Mouse (Mus musculus) myocyte (in vitro differentiated cells): ENCODE results near the gene Synpo2l. TPM values are rescaled to one million over a fixed set of nuclear protein-coding genes. Genes with fewer than 3 reads are reported as not detected.
A peak's percentile ranks its signal among the peaks of the same experiment; 100 is the strongest.

ENCODE experiments used
- H3K27me3 ChIP-seq: one replicate; pipeline ENCODE4 v1.6.1; 2011; ENCODE audit not compliant: control insufficient read depth, insufficient read depth, insufficient read length
- H3K36me3 ChIP-seq: one replicate; pipeline ENCODE4 v1.6.1; 2011; ENCODE audit not compliant: control insufficient read depth, insufficient read depth
- H3K4me2 ChIP-seq: one replicate; pipeline ENCODE4 v1.6.1; 2011; ENCODE audit warnings: low read depth, control low read depth
- H3K4me3 ChIP-seq: one replicate; pipeline ENCODE4 v1.5.1; 2011; ENCODE audit warnings: mild to moderate bottlenecking, control low read depth, moderate library complexity
- H3K79me2 ChIP-seq: one replicate; pipeline ENCODE4 v1.6.1; 2011; ENCODE audit not compliant: control insufficient read depth, insufficient read depth
- H3ac ChIP-seq: one replicate; pipeline ENCODE4 v1.6.1; 2011; ENCODE audit not compliant: control insufficient read depth, insufficient read length
- CEBPB ChIP-seq: IDR thresholded peaks from 2 replicates; pipeline ENCODE4 v1.6.1; 2011; ENCODE audit warnings: mild to moderate bottlenecking, moderate library complexity; ENCODE audit not compliant: poor library complexity, insufficient read depth, severe bottlenecking
- E2F4 ChIP-seq: IDR thresholded peaks from one replicate; pipeline ENCODE4 v1.6.1; 2011; ENCODE audit warnings: mild to moderate bottlenecking, control low read depth, moderate library complexity; ENCODE audit not compliant: insufficient read depth
- MAX ChIP-seq: IDR thresholded peaks from one replicate; pipeline ENCODE4 v1.6.1; 2011; ENCODE audit warnings: low read depth, mild to moderate bottlenecking, control low read depth
- MYOD1 ChIP-seq, 3 experiments: IDR thresholded peaks; one replicate each; pipeline ENCODE4 v1.6.1; 2011; ENCODE audit warnings: control low read depth in 2 of 3, low read depth in 2 of 3, mild to moderate bottlenecking in 2 of 3, moderate library complexity in 1 of 3; ENCODE audit not compliant: insufficient read length in 2 of 3, control insufficient read depth in 1 of 3
- MYOG ChIP-seq, 3 experiments: IDR thresholded peaks; one replicate each; pipeline ENCODE4 v1.6.1; 2011; ENCODE audit warnings: control low read depth in 2 of 3, low read depth in 2 of 3, mild to moderate bottlenecking in 2 of 3; ENCODE audit not compliant: insufficient read length in 2 of 3, control insufficient read depth in 1 of 3, insufficient read depth in 1 of 3
- POLR2A ChIP-seq: IDR thresholded peaks from one replicate; pipeline ENCODE4 v1.6.1; 2011; ENCODE audit warnings: low read depth, mild to moderate bottlenecking, control low read depth, moderate library complexity; ENCODE audit not compliant: insufficient read length
- POLR2AphosphoS2 ChIP-seq: IDR thresholded peaks from one replicate; pipeline ENCODE4 v1.6.1; 2011; ENCODE audit warnings: low read depth, control low read depth; ENCODE audit not compliant: insufficient read length
- REST ChIP-seq: IDR thresholded peaks from one replicate; pipeline ENCODE4 v1.6.1; 2011; ENCODE audit warnings: mild to moderate bottlenecking, control low read depth, moderate library complexity; ENCODE audit not compliant: insufficient read depth, insufficient read length
- SRF ChIP-seq: IDR thresholded peaks from one replicate; pipeline ENCODE4 v1.6.1; 2011; ENCODE audit warnings: low read depth; ENCODE audit not compliant: control insufficient read depth, insufficient read length
- TCF12 ChIP-seq: IDR thresholded peaks from one replicate; pipeline ENCODE4 v1.6.1; 2011; ENCODE audit warnings: mild to moderate bottlenecking, control low read depth; ENCODE audit not compliant: poor library complexity, insufficient read depth, severe bottlenecking
- TCF3 ChIP-seq: IDR thresholded peaks from one replicate; pipeline ENCODE4 v1.6.1; 2011; ENCODE audit warnings: low read depth, control low read depth; ENCODE audit not compliant: insufficient read length
- USF1 ChIP-seq: IDR thresholded peaks from one replicate; pipeline ENCODE4 v1.6.1; 2011; ENCODE audit warnings: low read depth, mild to moderate bottlenecking, control low read depth, moderate library complexity
- polyA plus RNA-seq: library from polyadenylated mRNA; unstranded; fragments of >200 nt; fragmentation: generic; extraction: Trizol; gene quantifications from one replicate; pipeline ENCODE4 v1.2.1, GENCODE M21; 2012; ENCODE audit warnings: missing spikeins

Gene Synpo2l
- polyA plus RNA-seq, 1 experiment = 165 TPM

DNA sequence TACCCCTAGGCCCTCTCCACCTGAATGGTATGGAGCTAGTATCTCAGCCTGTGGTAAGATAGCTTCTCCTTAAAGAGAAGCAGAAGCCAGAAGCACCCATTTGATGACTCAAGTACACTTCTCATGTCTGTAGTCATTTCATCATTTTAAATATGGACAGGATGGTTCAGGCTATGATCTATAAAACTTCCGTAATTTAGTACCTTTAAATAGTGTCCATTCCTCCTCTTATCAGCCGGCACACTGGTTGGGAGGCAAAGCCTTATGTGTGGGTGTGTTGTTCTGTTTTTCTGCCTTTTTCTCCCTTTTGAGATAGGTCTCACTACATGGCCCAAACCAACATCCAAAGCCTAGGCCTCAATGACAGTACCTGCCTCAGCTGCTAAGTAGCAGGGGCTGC, 30.4 kb upstream of the Synpo2l start:
- peaks cover 10% of the 10 kb centered on the region for H3K36me3 ChIP-seq
- H3K79me2 ChIP-seq = peaks cover 74% of the 10 kb centered on the region
- no peak overlapping the region for H3K4me3 ChIP-seq
- peak overlapping the region; percentile 90 for H3K4me2 ChIP-seq
- TF ChIP-seq POLR2A (no peak), TCF12 (no peak), TCF3 (no peak), MYOG (IDR thresholded peaks at IDR 0.05; ENCODE audit: control insufficient read depth in 1 of 3, insufficient read depth in 1 of 3, insufficient read length in 2 of 3, low read depth in 2 of 3) (no peak), CEBPB (no peak), MAX (no peak), REST (no peak), USF1 (no peak), MYOD1 (IDR thresholded peaks at IDR 0.05; ENCODE audit: control insufficient read depth in 1 of 3, insufficient read length in 2 of 3, low read depth in 2 of 3) (no peak), E2F4 (no peak), SRF (no peak), POLR2AphosphoS2 (no peak)
- H3K27me3 ChIP-seq = no peaks in the 10 kb centered on the region
- no peak overlapping the region for H3ac ChIP-seq

DNA sequence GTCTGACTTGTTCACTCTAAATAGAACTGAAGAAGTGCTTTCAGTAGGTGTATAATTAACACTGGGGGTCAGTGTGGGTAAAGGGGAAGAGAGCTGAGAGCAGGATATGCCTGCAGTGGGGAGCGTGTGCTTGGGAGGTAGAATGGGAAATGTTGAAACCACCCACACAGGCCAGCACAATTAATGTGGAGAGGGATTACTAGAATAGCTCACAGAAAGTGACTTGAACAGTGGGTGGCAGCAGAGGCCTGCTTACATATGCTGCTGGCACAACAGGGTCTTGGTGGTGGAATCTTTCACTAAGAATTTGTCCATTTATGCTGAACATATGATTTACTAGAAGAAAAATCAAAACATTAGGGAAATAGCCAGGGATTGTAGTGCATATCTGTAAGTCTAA, 28.8 kb upstream of the Synpo2l start:
- Histone ChIP-seq H3K79me2 (peaks cover 66% of the 10 kb centered on the region), H3K4me3 (peak overlapping the region; percentile 40), H3ac (no peak overlapping the region), H3K36me3 (peaks cover 25% of the 10 kb centered on the region), H3K4me2 (peak overlapping the region; percentile 90), H3K27me3 (no peaks in the 10 kb centered on the region)
- TF ChIP-seq POLR2A (no peak), SRF (no peak), MAX (no peak), MYOD1 (IDR thresholded peaks at IDR 0.05; ENCODE audit: control insufficient read depth in 1 of 3, insufficient read length in 2 of 3, low read depth in 2 of 3) (no peak), USF1 (no peak), TCF12 (no peak), TCF3 (no peak), POLR2AphosphoS2 (no peak), MYOG (IDR thresholded peaks at IDR 0.05; ENCODE audit: control insufficient read depth in 1 of 3, insufficient read depth in 1 of 3, insufficient read length in 2 of 3, low read depth in 2 of 3) (no peak), REST (no peak), CEBPB (no peak), E2F4 (no peak)

DNA sequence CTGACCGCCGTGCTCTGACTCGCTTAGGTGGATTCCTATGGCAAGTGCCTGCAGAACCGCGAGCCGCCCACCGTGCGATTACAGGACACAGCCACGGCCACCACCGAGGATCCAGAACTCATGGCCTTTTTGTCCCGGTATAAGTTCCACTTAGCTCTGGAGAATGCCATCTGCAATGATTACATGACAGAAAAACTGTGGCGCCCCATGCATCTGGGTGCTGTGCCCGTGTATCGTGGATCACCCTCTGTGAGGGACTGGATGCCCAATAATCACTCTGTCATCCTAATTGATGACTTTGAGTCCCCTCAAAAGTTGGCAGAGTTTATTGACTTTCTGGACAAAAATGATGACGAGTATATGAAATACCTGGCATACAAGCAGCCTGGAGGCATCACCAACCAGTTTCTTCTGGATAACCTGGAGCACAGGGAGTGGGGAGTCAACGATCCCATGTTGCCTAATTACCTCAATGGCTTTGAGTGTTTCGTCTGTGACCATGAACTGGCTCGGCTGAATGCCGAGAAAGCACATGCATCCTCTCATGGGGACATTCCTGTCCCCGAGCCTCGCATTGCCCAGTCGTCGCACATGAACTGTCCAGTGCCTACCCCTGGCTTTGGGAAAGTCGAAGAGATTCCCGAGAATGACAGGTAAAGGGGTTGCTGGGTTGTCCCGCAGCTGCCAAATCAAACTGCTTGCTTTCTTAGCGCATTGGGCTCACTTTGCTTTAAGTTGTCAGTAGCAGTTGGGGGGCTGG, 27.8 kb upstream of the Synpo2l start:
- TF ChIP-seq POLR2AphosphoS2 = peak; percentile 37
- TF ChIP-seq MYOD1 (IDR thresholded peaks at IDR 0.05; ENCODE audit: control insufficient read depth in 1 of 3, insufficient read length in 2 of 3, low read depth in 2 of 3) = no peak
- peak overlapping the region; percentile 90 for H3K4me2 ChIP-seq
- peak overlapping the region; percentile 40 for H3K4me3 ChIP-seq
- H3K27me3 ChIP-seq = no peaks in the 10 kb centered on the region
- peaks cover 29% of the 10 kb centered on the region for H3K36me3 ChIP-seq
- peaks cover 56% of the 10 kb centered on the region for H3K79me2 ChIP-seq
- peak overlapping the region; percentile 99 for H3ac ChIP-seq

DNA sequence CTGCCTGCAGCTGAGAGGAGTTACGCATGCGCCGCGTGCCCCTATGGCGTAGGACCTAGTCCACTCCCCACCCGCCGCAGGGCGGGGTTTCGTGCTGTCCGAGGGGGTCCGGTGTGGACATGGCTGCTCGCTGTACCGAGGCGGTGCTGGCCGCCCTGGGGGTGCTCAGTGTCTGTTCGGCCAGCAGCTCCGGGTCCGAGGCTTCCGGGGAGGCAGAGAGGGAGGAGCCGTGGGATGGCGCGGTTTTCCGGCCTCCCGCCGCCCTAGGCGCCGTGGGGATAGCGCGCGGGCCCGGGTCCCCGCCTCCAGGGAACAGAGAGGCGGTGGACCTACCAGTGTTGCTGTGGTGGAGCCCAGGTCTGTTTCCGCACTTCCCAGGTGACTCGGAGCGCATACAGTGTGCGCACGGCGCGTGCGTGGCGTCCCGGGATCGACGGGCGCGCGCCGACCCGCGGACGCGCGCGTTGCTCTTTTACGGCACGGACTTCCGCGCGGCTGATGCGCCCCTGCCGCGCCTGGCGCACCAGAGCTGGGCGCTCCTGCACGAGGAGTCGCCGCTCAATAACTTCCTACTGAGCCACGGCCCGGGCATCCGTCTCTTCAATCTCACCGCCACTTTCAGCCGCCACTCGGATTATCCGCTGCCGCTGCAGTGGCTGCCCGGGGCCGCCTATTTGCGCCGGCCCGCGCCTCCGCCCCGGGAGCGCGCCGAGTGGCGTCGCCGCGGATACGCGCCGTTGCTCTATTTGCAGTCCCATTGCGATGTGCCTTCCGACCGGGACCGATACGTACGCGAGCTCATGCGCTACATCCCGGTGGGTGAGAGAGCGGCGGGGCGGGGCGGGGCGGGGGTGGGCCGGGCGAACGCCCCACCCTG, 27.0 kb upstream of the Synpo2l start, which contains the start of gene Fut11:
TSS of gene Fut11 (plus strand) at position 85 of the 877 bp plus-strand sequence.
- Histone ChIP-seq H3K4me3 (peak within 1 kb of the TSS; percentile 40), H3K4me2 (peak within 1 kb of the TSS; percentile 90), H3ac (peak within 1 kb of the TSS; percentile 99), H3K79me2 (peaks cover 48% of the 10 kb centered on the region), H3K27me3 (no peaks in the 10 kb centered on the region), H3K36me3 (peaks cover 37% of the 10 kb centered on the region)
- TF ChIP-seq MYOG (IDR thresholded peaks at IDR 0.05; ENCODE audit: control insufficient read depth in 1 of 3, insufficient read depth in 1 of 3, insufficient read length in 2 of 3, low read depth in 2 of 3) (peak in 1 of 3 experiments; percentile 1), MYOD1 (IDR thresholded peaks at IDR 0.05; ENCODE audit: control insufficient read depth in 1 of 3, insufficient read length in 2 of 3, low read depth in 2 of 3) (peak in 1 of 3 experiments; percentile 20), REST (no peak), POLR2A (peak; percentile 84), POLR2AphosphoS2 (peak; percentile 91), USF1 (no peak)
